Mouse (Mus musculus) frontal cortex, postnatal 25 days (tissue): ENCODE data around the gene Smim24.

Experiments used
- DNase-seq, 2 experiments: peaks; one replicate each; pipeline ENCODE4 v3.0.0; 2022; ENCODE audit warnings: low spot score in 2 of 2

Gene Smim24

GRCm38 (mm10) chr10:81421797-81422100 lies 28.9 kb downstream of the Smim24 start:
- DNase-seq = no peak

DNA sequence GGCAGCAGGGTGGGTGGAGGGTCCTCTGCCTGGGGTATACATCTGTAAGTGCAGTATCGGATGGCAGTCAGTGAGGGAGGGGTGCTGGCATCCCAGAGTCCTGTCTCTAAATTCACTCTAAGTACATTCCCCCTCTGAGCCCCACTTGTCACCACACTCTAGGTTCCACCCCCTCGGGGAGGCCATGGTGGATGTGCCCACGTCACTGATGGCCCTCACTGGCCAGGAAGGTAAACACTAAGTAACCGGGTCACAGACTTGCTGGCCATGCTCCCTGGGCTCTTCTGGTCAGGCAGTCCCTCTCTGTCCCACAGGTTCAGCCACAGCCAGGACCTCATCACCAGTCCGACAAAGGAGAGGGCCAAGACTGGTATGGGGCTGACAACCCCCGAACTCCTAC lies 29.3 kb downstream of the Smim24 start:
- no peak for DNase-seq

DNA sequence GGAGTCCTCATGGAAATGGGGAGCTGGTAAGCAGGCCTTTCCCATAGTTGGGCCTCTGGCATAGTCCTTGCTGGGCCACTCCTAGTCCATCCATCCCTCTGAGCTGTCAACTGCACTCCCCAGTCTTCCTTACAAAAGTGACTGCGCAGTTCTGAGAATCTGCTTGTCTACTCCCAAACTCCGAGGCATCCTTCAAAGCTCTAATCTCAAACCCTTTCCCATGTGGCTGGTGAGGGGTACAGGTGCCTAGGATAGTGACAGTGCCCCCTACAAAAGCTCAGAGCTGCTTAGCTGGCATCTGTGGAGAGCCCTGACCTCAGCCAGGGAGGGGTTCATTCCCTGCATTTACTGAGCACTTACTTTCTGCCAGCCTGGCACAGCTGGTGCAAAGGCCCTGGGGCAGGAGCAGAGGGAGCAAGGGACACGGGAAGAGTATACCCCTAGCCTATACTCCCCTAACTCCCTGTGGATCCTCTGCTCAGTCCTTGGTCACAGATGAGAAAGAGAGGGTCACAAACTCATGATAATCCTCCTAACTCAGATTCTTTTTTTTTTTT lies 29.9 kb downstream of the Smim24 start:
- peak in 1 of 2 experiments; percentile 3 for DNase-seq

- peak in 1 of 2 experiments; percentile 2 for DNase-seq
Measured at GRCm38 (mm10) chr10:81423476-81424245, 30.8 kb downstream of the Smim24 start.

DNA sequence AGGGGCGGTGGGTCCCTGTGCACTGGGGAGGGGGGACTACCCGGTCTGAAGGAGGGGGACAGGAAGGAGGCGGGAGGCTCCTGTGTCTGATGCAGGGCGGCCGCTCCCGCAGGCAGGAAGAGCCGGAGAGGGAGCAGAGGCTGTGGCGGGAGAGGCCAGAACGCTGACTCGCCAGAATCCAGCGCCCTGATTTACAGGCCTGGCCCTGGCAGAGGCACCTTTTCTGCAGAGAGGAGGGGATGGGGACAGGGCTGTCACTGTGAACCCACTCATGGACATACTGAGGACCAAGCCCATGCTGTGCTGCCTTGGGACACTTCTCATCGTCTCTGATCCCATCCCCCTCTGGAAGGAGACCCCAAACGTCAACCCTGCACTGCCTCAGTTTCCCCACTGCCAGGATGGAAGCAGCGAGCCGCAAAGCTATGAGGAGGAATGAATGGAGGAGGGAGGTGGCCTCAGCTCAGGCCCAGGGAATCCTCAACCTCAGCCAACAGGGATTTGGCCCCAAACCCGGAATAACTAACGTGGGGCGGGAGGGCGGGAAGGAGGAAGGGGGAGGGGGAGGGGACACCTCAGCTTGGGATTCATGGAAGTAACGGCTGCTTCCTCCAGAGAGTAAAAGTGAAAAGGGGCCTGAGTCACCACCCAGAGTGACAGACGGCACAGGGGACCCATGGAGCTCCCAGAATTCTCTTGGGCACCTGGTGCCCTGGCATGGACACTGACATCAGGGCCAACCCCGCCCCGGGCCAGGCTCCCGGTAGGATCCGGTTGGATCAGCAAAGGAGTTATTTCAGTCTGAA lies 31.6 kb downstream of the Smim24 start:
- DNase-seq = peak; percentile 5 to 21

DNA sequence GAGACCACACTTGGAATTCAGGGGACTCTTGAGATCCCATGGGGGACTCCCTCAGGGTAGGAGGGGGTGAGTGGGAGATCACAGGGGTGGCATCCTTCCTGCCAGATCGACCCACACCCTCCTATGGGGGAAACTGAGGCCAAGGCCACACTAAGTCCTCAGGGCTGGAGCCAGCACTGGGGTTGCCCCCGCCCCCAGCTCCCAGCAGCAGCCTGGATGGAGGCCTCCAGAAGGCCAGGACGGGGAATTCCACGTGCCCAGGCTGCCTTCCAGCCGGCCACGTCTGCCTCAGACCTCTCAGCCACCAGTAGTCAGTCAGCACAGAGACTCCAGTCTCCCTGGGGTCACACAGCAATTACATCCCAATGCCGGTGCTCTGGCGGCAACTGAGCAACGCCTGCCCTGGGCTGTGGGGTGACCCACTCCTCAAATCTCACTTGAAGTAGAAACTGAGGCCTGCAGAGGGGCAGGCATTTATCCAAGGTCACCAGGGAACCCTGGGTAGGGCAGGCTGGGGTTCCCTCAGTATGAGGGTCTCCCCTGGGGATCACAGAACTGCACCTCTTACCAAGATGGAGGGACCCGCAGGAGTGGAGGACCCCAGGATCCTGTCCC lies 32.5 kb downstream of the Smim24 start:
- peak in 1 of 2 experiments; percentile 18 for DNase-seq

DNA sequence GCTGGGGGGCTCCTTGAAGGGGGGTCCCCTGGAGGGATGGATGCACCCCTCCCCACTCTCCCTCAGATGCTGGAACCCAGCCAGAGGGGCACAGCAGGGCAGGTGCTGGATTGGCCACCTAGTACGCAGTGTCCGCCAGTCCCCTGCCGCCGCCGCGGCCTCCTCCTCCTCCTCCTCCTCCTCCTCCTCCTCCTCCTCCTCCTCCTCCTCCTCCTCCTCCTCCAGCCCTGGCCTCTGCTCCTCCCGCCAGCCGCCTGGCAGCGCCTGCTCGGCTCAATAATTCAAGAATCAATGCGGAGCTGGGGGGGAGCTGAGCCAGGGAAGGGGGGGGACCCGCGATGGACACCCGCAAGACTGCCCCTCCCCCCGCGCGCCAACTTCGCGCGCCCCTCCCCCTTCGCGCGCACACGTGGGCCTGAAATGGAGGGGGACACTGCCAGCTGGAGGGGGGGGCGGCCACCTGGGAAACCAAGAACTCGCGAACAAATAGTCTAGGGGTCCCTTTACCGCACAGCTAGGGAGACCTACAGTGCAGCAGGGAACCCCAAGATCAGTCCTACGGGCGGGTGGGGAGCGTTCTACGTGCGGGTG lies 33.3 kb downstream of the Smim24 start:
- DNase-seq = peak; percentile 4

- peak in 1 of 2 experiments; percentile 38 for DNase-seq
Measured at GRCm38 (mm10) chr10:81426897-81427296, 34.0 kb downstream of the Smim24 start.

DNA sequence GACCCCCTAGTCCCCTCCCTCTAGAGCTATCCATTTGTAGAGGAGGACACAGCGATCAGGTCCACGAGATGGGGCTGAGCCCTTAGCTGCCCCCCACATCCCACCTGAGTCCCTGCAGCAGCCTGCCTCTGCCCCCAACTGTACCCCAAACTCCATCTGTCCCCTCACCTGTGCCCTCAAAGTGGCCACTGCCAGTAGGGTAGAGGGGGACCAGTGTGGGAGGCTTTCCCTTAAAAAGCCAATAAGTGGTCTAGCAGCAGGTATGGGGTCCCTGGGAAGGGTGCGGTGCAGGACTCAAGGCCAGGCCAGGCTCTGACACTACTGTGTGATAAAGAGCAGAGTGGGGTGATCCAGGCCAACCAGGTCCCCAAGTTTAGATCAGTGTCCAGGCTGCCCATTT lies 34.5 kb downstream of the Smim24 start:
- DNase-seq = peak in 1 of 2 experiments; percentile 3

- DNase-seq = peak; percentile 4
Measured at GRCm38 (mm10) chr10:81427804-81428506, 35.1 kb downstream of the Smim24 start.

- peak in 1 of 2 experiments; percentile 3 for DNase-seq
Measured at GRCm38 (mm10) chr10:81428507-81428870, 35.6 kb downstream of the Smim24 start.

DNA sequence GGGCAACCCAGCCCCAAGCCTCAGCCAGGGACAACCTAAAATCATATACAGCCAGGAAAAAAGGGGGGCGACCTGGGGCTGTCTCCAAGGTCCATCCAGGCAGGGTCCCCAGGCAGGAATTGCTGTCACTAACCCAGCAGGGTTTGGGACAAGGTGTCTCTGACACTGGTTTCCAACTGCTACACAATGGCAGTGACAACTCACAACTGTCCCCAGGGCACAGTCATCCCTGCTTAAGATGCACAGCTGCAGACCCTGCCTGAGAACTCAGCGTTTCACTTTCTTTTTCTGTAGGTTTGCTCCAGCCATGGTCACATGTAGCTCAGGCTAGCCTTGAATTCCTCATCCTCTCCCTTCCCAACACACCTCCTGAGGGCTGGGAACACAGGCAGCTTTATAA lies 36.2 kb downstream of the Smim24 start:
- peak in 1 of 2 experiments; percentile 2 for DNase-seq

GRCm38 (mm10) chr10:81429605-81430061 lies 36.8 kb downstream of the Smim24 start:
- DNase-seq = peak; percentile 52 to 59

GRCm38 (mm10) chr10:81430141-81430830 lies 37.4 kb downstream of the Smim24 start:
- DNase-seq = peak; percentile 49 to 69

DNA sequence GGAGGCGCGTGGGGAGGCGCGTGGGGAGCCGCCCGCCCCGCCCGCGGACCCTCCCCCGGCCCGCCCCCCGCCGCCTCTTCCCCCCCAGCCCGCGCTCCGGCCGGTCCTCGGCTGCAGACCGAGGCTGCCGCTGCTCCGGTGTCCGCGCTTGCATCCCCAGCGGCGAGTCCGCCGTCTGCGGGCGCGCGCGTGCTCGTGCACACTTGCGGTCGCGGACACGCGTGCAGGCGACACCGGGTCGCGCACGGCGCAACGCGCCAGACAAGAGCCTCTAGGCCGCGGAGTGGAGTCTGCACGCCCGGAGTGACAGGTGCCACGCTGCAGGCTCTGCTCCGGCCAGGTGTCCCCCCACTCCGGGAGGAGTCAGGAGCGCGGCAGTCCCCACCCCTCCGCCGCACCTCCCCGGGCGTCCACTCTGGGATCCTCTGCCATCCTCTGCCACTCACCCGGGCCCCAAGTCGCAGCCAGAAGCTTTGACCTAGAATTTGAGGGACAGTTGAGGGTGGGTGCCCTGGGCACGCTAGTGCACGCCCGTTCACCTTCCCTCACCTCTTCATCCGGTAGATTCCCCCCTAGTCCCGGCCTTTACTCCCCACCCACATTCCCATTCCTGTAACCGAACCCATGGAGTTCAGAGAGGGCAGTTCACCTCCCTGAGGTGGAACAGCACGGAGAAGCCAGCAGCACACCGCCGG lies 38.1 kb downstream of the Smim24 start:
- peak; percentile 51 to 62 for DNase-seq

- peak in 1 of 2 experiments; percentile 37 for DNase-seq
Measured at GRCm38 (mm10) chr10:81431526-81432168, 38.8 kb downstream of the Smim24 start.

DNA sequence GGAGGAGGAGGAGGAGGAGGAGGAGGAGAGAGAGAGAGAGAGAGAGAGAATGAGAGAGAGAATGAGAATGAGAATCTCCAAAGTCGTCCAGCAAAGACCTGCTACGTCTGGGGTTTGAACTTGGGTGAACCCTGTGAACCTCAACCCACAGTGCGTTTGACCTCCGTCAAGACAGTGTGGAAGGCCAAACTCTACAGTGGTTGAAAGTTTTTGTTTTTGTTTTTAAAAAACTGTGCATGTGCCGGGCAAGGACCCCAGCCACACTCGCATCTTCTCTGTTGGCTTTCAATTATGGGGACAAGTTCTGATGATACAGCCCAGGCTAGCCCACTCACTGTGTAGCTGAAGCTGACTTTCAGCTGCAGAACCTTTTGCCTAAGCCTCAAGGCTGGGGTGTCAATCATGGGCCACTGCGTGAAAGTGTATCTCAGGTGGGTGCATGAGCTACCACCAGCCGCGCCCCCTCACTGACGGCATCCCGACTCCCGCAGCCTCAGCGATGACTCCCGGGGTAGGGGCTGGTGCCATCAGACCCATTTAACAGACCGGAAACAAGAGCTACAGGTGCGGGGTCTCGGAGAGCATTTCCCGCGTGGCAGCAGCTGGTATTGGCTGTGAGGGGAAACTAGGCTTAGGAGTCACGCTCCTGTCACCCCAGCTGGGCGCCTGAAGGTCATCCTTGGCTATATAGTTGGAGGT lies 39.5 kb downstream of the Smim24 start:
- no peak for DNase-seq

DNA sequence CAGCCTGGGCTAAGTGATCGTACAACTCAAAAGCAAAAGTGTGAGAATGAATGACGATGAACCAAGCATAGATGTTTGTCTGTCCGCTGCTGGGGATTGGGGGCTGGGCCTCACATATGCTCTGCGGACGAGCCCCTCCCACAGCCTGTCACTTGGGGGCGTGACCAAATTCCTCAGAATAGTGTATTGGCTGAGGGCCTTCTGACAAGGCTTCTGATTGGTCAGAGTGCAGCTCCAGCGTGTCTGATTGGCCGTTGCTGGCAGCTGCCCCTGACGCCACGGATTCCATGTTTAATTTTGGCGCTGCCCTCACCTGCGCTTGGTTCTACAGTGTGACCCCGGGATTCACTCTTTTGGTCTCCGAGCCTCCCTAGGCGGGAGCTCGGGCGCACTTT lies 40.0 kb downstream of the Smim24 start:
- peak; percentile 74 to 83 for DNase-seq
